Mouse (Mus musculus) mouse trophoblast stem cell (cell line): ENCODE measurements around the gene Tmem50b.
"Not testable (repeated sequence)": the region's sequence is repeated elsewhere in the genome, so short reads cannot be mapped to it uniquely, and the experiment has no call there.

Experiments used
- in situ Hi-C, 2 experiments: fragments of 300-500 bp; cut with MseI, MboI; formaldehyde crosslinking; loops; 2 replicates in 1 of 2; 3 replicates in 1 of 2; pipeline ENCODE4 v1.15.1; 2025

The Tmem50b gene

DNA sequence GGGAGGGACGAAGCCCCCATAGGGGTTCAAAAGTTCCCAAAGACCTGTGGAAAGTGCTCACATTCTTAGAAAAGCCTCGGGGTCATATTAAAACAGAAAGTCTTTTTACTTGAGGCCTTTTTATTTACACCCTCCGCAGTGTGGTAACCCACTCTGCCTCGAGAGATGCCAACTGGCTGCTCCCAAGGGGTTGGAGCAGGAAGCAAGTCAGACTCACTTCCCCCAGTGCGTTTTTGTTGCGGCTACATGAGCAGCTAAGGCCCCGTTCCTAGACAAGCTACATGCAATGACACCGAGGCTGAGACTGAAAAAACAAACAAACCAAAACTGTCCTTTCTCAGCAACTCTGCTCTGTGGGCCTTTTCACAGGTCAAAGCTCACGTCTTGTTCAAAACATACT lies 59.1 kb downstream of the Tmem50b start:
- in situ Hi-C loops, result no loop called here

DNA sequence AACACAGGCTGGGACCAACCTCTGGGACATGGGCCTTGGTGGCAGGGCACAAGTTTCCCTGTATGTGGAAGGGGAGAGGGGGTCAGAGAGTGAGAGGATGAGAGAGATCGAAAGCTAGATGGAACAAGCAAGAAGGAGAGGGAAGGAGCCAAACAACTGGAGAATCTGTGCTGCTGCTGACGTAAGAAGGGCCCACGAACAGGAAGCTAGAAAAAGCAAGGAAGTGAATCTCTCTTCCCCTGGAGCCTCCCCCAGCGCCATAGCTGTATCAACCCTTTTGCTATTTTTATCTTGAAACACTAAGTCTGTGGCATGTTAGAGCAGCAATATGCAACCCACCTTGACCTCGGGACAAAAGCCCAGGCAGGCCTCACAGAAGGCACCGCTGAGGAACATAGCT lies 59.5 kb downstream of the Tmem50b start:
- in situ Hi-C loops, result no loop called here

DNA sequence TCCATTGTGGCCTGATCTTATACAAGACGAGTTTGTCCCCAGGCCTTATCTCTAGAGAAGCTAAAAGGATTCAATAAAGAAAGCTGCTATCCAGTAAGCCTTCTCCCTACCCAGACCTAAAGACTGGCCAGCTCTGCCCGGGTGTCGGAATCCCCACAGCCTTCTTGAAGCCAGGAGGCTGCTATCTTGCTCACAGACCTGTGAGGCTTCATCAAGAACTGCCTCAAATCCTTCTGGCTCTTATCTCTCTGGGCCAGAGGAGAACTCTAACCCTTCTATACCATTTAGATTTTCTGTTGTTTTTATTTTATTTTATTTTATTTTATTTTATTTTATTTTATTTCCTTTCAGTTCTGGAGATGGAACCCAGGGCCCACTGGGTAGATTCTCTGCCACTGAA lies 60.5 kb downstream of the Tmem50b start:
- in situ Hi-C loops, result no loop called here

DNA sequence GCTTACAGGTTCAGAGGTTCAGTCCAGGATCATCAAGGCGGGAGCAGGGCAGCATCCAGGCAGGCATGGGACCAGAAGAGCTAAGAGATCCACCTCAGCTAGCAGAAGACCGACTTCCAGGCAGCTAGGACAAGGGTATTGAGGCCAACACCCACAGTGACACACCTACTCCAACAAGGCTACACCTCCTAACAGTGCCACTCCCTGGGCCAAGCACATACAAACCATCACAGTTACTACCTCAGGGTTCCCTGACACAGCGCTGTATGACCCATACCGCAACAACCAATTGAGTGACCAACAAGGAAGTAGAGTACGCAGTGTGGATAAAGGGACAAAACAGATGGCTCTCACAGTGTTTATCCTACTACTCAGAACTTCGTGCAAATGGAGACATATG lies 61.2 kb downstream of the Tmem50b start:
- in situ Hi-C loops, result no loop called here

DNA sequence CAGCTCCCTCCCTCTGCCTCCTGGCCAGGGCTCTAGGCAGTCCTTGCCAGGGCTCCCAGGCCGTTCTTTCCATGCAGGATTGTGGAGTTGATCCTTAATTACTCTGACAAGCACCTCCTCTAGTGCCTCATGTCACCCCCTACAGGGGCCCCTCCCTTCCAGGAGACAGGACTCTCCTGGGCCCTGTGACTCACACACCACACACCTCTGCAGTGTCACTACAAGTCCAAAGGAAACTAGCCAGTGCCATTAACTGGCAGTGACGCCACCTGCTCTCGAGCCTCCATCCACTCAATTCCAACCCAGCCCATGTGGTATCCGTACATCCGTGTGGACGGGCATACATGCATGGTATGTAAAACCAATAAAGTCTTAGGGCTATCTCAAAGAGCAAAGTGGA lies 62.7 kb downstream of the Tmem50b start:
- in situ Hi-C loops, result no loop called here

DNA sequence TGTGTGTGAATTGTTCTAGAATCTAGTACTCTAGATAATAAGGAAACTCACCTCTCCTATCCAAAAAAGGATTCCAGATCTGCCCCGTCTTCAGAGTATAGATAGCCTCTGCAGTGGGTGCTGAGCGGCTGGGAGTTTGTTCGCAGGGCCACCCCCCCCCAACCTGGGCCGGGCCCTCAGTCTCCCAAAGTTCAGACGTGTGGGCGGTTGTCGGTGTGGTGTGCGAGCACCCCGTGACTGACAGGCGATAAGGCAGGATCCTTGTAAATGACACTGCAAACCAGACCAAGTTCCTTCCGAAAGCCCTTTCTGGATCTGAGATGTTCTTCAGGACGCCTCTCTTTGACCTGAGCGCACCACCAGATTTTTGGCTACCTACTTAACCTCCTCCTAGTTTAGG lies 63.1 kb downstream of the Tmem50b start:
- in situ Hi-C loops, result no loop called here

DNA sequence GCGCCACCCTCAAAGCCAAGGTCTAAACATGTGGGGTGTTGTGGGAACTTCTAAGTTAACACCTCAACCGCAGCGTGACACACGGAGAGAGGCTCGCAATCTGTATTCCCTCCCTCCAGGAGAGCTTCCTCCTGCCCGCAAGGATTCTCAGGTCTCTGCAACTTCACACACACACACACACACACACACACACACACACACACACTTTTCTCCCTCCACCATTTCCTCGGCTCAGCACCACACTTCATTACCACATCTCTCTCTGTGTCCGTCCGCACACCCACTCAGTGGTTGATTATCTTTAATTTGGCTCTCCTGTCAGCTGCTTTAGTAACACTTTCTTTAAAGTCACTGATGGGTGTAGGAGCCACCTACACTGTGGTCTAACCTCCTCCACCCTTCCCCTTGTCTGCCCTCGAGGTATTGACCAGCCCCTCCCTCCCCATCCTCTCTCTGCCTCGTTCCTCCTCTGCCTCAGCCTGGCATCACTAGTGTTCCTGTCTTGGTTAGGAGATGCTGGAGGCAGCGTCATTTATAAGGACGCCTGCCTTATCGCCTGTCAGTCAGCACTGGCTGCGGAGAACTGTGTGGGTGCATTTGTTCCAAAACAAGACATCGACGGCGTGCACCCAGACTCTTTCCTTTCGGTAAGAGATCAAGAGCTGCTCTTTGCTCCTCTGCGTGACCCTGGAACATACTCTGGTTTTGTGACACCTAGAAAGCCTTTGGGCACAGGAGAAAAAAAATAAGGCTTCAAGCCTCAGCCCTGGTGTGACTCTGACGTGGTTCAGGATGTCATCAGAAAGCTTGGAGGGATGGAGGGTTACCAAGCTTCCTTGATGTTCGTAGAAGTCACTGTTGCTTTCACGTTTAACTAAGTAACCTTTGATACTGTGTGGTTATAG lies 64.3 kb downstream of the Tmem50b start:
- in situ Hi-C loops, result no loop called here

DNA sequence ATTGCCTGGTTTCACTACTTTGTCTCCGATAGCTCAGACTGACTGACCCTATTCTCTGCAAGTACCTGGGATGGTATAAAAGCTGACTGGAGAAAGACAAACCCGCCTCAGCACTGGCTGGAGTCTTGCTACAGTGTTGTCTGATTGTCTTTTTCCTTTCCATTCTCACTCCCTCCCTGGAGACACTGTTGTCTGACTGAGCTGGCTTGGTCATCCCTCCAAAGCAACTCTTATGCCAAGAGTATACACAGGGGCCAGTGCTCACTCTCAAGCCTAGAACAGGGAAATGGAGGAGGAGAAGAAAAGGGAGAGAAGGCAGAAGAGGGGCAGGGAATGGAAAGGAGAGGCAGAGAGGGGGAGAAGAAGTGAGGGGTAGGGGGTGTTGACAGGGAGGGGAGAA lies 65.2 kb downstream of the Tmem50b start:
- in situ Hi-C loops, result no loop called here

DNA sequence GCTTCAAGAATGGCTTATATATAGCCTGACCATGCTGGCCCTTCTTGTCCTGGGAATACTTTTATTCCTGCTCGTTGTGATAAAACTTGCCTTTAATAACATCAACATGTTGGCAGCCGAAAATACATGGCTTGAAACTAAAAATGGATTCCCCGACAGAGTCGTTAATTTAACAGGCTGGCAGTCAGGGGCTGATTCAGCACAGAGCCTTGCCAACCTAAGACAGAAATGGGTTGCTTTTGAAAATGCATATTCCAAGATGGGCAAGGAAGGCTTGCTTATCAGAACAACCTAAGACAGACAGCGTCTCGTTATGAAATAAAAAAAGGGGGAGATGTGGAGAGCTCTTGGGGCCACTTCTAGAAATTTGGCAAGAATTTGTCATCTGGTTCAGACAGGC lies 65.7 kb downstream of the Tmem50b start:
- in situ Hi-C loops, result no loop called here

DNA sequence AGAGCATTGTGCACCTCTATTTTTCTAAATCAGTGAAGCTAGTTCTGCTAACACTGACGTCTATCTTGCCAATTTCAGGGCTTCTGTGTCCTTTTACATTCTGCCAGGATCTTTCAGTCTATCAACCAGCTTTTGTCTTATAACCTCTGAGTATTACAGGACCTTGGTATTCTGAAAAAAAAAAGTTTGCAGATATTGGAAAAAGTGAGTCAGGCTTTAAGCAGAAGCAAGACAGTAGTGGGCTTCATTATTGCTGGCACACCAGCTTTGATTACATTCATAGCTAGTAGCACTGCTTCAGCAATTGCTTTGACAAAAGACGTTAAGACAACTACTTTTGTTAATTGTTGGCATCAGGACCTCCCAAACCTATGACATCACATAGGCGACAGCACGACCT lies 66.8 kb downstream of the Tmem50b start:
- in situ Hi-C loops, result not testable (repeated sequence)

DNA sequence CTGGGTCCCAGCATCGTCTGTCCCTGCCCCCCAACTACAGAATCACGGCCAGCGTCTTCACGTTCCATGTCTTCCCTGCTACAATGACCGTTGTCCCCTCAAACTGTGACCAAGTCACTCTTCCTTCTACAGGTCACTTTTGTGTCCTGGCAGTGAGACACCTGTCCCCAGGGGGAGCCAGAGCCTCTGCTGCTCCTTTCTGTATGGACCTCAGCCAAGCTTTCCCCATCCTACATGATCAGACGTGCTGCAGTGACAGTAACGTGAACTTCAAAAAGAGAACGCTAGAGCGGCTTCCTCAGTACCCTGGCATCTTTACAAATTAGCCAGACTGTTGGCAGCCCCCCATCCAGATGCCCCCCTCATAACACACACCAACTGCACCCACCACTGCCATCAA lies 69.0 kb downstream of the Tmem50b start:
- in situ Hi-C loops, result no loop called here

DNA sequence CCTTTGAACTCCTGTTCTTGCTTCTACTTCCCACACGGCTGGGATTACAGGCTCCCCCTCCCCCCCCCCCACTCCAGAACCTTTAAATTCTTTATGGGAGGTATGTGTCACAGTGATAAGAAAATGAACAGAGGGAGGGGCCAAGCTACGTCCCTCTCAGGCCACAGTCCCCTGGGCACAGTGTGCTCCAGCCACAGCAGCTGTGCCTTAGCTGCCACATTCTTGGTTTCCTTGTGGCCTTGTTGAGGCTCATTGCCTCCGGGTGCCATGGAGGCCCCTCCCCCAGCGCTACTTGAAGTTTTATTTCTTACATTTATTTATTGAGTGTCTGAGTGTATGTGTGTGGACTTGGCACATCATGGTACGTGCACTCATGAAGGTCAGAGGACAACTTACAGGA lies 70.1 kb downstream of the Tmem50b start:
- in situ Hi-C loops, result no loop called here

DNA sequence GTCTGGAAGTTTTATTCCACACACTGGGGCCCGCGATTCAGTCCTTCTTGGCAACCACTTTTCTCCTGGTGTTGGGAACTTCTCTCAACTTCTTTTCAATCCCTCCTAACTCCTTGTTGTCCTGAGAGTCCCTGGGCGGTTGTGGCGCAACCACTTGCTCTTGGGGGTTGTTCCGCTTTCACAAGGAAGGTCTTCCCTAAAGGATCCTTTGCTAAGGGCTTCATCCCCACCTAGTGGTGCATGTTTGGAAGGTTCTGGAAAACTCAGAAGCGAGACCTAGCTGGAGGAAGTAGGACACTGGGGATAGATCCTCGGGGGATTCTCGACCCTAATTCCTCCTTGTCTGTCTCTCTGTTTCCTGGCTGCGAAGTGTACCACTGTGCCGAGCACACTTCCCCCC lies 70.5 kb downstream of the Tmem50b start:
- in situ Hi-C loops, result no loop called here

DNA sequence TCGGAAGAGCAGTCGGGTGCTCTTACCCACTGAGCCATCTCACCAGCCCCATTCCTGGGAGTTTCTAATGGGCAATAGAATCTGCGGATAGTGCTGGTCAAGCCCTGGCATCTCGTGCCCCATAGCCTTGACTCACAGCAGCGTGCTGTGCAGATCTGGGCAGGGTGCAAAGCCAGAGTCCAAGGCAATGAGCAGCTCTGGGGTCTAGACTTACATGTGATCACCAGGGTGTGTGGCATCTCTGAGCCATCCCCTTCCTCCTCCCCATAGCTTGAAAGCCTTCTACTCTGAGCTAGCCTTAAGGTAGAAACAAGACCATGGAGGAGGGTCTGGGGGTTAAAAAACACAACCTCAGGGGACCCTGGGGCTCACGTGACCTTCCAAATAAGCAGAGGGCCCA lies 71.3 kb downstream of the Tmem50b start:
- in situ Hi-C loops, result no loop called here
